Mouse (Mus musculus): ENCODE measurements around the gene Ghrl. TPM values are rescaled to one million over a fixed set of nuclear protein-coding genes. Genes with fewer than 3 reads are reported as not detected.
"Not testable (repeated sequence)": the region's sequence is repeated elsewhere in the genome, so short reads cannot be mapped to it uniquely, and the experiment has no call there.

Gene Ghrl
- total and polyA plus RNA-seq, 3 experiments = 1.1 TPM; not detected in 2

DNA sequence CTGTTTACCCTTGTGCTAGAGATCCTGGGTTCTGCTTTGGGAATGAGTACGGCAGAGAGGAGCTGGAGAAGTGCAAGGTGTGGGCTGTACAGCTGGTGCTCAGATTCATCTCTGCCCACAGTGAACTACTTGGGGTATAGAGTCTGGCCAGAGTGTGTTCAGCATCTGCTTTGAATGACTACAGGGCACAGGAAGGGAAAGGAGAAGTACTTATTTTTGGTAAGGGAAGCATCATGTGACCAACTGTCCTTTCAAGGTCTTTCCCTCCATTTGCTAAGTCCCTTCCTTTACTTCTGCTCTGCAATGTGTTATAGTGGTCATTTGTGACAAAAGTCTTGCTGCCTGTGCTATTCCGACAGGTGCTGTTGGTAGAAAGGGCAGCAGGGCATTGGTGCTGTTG, 5.4 kb downstream of the Ghrl start:
- Histone ChIP-seq H3K27ac (no peak overlapping the region), H3K36me3 (ENCODE audit: control insufficient read depth, insufficient read depth, low read length) (no peaks in the 10 kb centered on the region; the same call in 1 of the 2 replicates), H3K9ac (ENCODE audit: low read depth, low read length) (no peak overlapping the region), H3K79me2 (replicated peaks; ENCODE audit: control insufficient read depth, insufficient read depth, low read length) (no peaks in the 10 kb centered on the region), H3K4me3 (no peak overlapping the region), H3K4me1 (ENCODE audit: control insufficient read depth, insufficient read depth, low read length) (no peaks in the 10 kb centered on the region), H3K27me3 (ENCODE audit: control insufficient read depth, insufficient read depth, low read length) (no peaks in the 10 kb centered on the region)
- intact Hi-C loops (cut with DNase I) = no loop called here
- 88% methylated on average over 2 of the region's 2 CpGs for WGBS
- DNase-seq = no peak
- TF ChIP-seq EP300 (IDR thresholded peaks at IDR 0.05; ENCODE audit: insufficient read depth, low read depth, low read length) = no peak

DNA sequence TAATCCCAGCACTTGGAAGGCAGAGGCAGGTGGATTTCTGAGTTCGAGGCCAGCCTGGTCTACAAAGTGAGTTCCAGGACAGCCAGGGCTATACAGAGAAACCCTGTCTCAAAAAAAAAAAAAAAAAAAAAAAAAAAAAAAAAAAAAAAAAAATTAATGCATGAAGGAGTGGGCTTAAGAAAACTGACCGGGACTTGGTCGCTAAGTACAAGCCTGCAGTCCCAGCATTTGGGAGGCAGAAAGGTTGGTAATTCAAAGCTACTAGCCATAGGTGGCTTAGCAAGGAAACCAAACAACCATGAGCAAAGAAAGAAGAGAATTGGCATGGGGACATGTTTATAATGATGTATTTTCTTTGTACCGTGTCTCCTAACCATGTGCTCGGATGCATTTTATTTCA, 6.3 kb downstream of the Ghrl start:
- intact Hi-C loops (cut with DNase I); H3K4me1 ChIP-seq (ENCODE audit: control insufficient read depth, insufficient read depth, low read length); H3K79me2 ChIP-seq (replicated peaks; ENCODE audit: control insufficient read depth, insufficient read depth, low read length); H3K9ac ChIP-seq (ENCODE audit: low read depth, low read length); H3K36me3 ChIP-seq (ENCODE audit: control insufficient read depth, insufficient read depth, low read length); DNase-seq; H3K4me3 ChIP-seq; H3K27me3 ChIP-seq (ENCODE audit: control insufficient read depth, insufficient read depth, low read length); H3K27ac ChIP-seq: not testable (repeated sequence)
- WGBS = 89% methylated on average over 5 of the region's 5 CpGs

DNA sequence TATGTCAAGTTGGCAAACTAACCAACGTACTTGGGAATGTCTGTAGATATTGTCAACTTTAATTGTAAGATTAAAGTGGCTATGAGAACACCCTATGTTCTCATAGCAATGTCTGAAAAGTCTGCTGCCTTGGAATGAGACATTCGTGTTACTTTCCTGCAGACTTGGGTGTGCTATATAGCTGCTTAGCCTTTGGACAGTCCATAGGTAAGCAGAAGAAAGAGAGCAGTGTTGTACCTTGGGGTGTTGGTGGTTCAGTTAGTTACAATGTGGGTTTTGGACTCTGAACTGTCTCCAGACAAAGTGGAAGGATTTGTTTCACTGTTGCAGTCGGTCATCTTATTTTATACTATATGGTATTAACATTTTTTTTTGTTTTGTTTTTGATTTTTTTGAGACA, 7.0 kb downstream of the Ghrl start:
- intact Hi-C loops (cut with DNase I) = no loop called here
- no peaks in the 10 kb centered on the region; the same call in 1 of the 2 replicates for H3K36me3 ChIP-seq (ENCODE audit: control insufficient read depth, insufficient read depth, low read length)
- TF ChIP-seq CTCF (IDR thresholded peaks at IDR 0.05) (no peak), EP300 (IDR thresholded peaks at IDR 0.05; ENCODE audit: insufficient read depth, low read depth, low read length) (no peak), POLR2A (IDR thresholded peaks at IDR 0.05; ENCODE audit: insufficient read depth, low read depth, low read length) (no peak)
- no peaks in the 10 kb centered on the region for H3K27me3 ChIP-seq (ENCODE audit: control insufficient read depth, insufficient read depth, low read length)
- no peak overlapping the region for H3K4me3 ChIP-seq
- H3K9ac ChIP-seq (ENCODE audit: low read depth, low read length) = no peak overlapping the region
- H3K79me2 ChIP-seq (replicated peaks; ENCODE audit: control insufficient read depth, insufficient read depth, low read length) = no peaks in the 10 kb centered on the region
- DNase-seq = no peak
- 95% methylated on average over 3 of the region's 3 CpGs for WGBS
- H3K4me1 ChIP-seq (ENCODE audit: control insufficient read depth, insufficient read depth, low read length) = no peaks in the 10 kb centered on the region
- no peak overlapping the region for H3K27ac ChIP-seq

DNA sequence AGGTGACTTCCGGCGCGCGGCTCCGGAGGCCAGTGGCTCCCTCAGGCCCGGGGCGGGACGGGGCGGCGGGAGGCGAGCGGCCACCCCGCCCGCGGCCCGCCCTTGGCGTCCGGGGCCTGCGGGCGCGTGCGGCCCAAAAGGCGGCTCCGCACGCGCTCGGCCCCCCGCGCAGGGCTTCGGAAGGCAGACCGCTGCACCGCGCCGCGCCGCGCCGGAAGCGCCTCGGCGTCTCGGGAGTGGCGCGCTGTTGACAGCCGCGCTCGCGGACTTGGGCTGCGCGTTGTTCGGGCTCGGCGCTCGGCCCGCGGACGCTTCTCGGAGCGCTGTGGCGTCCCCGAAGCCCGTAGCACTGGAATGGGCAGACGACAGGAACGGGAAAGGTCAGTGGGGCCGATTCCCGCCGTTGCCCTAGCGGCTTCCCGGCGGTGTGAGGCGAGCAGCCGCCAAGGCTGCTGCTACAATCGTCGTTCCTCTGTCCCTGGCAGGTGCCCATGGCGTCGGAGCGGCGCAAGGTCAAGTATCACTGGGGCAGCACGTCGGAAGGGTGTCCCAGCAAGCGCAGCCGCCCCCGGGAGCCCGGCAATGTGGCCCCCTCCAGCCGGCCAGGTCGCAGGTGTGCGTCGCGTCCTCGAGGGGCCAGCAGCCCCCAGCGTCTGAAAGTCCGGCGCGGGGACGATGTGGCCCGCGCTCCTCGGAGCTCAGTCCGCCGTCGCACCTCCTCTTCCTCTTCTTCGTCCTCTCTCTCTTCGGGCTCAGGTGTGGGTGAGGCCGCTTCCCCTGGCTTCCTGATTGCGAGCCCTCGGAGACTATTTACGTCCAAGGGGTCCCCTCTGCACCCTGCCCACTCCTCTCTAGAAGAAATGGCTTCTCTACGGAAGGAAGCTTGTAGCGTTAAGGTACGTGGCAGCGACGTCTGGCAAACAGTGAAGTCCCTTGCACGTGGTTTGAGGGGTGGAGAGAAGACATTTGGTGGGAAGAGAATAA, 22.2 kb downstream of the Ghrl start:
- Histone ChIP-seq H3K79me2 (replicated peaks; ENCODE audit: control insufficient read depth, insufficient read depth, low read length) (peaks cover 5% of the 10 kb centered on the region), H3K27me3 (ENCODE audit: control insufficient read depth, insufficient read depth, low read length) (no peaks in the 10 kb centered on the region), H3K27ac (peak overlapping the region; percentile 90), H3K4me3 (peak overlapping the region; percentile 90), H3K4me1 (ENCODE audit: control insufficient read depth, insufficient read depth, low read length) (peaks cover 6% of the 10 kb centered on the region), H3K36me3 (ENCODE audit: control insufficient read depth, insufficient read depth, low read length) (peaks cover 24% of the 10 kb centered on the region), H3K9ac (ENCODE audit: low read depth, low read length) (peak overlapping the region; percentile 96)
- no peak for DNase-seq
- intact Hi-C loops (cut with DNase I) = loop anchor here (5.0 kb wide), 3 partner anchors 45 to 215 kb away; partner anchors contain the start of genes Creld1, Emc3, Fancd2 and Sec13
- under 1% methylated on average over 109 of the region's 113 CpGs for WGBS
- no peak for TF ChIP-seq POLR2A (IDR thresholded peaks at IDR 0.05; ENCODE audit: insufficient read depth, low read depth, low read length)
- TF ChIP-seq CTCF (IDR thresholded peaks at IDR 0.05) = no peak
- TF ChIP-seq EP300 (IDR thresholded peaks at IDR 0.05; ENCODE audit: insufficient read depth, low read depth, low read length) = no peak

DNA sequence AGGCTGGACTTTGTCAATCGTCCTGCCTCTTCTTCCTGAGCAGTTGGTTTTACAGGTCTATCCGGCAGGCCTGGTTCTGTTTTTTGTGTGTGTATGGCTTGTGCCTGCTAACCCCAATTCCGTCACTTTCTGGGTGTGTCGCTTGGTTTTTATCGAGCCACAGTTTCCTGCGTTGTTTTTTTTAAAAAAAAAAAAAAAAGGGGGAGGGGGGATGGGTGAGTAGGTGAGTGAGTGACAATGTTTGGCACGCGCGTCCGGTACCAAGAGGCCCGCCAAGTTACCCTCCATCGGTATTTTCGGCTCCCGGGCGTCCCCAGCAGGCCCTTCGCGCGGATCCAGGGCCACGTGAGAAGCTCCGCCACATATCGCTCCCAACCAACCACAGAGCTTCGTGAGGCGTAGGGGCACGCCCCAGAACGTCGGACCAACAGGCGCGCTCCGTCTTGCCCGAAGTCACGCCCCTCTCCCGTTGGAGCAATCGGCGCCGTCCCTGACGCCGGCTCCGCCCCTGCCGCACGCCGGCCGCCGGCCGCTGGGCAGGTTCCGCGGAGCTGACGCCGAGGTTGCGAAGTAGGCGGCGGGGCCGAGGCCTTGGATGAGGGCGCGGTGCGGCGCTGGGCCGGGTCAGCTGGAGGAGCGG, 23.0 kb downstream of the Ghrl start, which contains the start of gene Tatdn2:
TSS of gene Tatdn2 (plus strand) at position 469 of the 640 bp plus-strand sequence.
- intact Hi-C loops (cut with DNase I) = loop anchor here (1.0 to 5.0 kb wide), 4 partner anchors 46 to 214 kb away; partner anchors contain the start of genes Creld1, Emc3, Fancd2 and Irak2
- peak within 1 kb of the TSS; percentile 90 for H3K4me3 ChIP-seq
- peaks cover 24% of the 10 kb centered on the region for H3K36me3 ChIP-seq (ENCODE audit: control insufficient read depth, insufficient read depth, low read length)
- TF ChIP-seq POLR2A (IDR thresholded peaks at IDR 0.05; ENCODE audit: insufficient read depth, low read depth, low read length) (peak; percentile 63), CTCF (IDR thresholded peaks at IDR 0.05) (peak; percentile 46), EP300 (IDR thresholded peaks at IDR 0.05; ENCODE audit: insufficient read depth, low read depth, low read length) (no peak)
- H3K27ac ChIP-seq = peak within 1 kb of the TSS; percentile 92
- peak within 1 kb of the TSS; percentile 96 for H3K9ac ChIP-seq (ENCODE audit: low read depth, low read length)
- H3K27me3 ChIP-seq (ENCODE audit: control insufficient read depth, insufficient read depth, low read length) = no peaks in the 10 kb centered on the region
- DNase-seq = peak; percentile 95 to 99
- H3K79me2 ChIP-seq (replicated peaks; ENCODE audit: control insufficient read depth, insufficient read depth, low read length) = peaks cover 5% of the 10 kb centered on the region
- under 1% methylated on average over 58 of the region's 58 CpGs for WGBS
- peaks cover 6% of the 10 kb centered on the region for H3K4me1 ChIP-seq (ENCODE audit: control insufficient read depth, insufficient read depth, low read length)
